In the genomic region with DNA sequence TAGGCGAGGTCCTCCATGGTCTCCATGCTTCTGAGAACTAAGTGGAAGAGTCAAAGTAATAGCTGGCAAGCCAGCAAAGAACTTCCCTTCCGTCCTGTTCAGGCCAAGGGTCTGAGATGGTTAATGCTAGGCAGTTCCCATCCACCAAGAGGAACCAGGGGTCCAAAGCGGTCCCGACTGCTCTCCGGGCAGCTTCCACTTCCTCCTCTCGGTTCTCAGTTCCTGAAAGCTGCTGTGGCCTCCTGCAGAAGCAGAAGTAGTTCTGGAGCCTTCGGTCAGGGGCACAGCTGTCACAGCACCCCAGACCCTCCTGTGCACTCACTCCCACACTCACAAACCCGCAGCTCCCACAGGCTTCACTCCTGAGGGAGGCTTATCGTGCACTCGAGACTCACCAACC, we compare ENCODE assay signal across 9 mouse cellular contexts. TPM values are rescaled to one million over a fixed set of nuclear protein-coding genes. Genes with fewer than 3 reads are reported as not detected.
A peak's percentile ranks its signal among the peaks of the same experiment; 100 is the strongest.
DNase-seq lines count a peak whose midpoint lies in the region; ATAC-seq and TF ChIP-seq lines count a peak whose summit lies in the region.
"Had no signal": no experiment of that assay in that cellular context is flagged by ENCODE, and none has a peak within 500 bp of the region (broad histone marks: within the 10 kb centered on the region; RNA-seq: fewer than 3 reads in every experiment).

No protein-coding gene starts in this region.

- H3K27me3 ChIP-seq in kidney, adult 2 months (replicated peaks; ENCODE audit: control insufficient read depth, insufficient read depth, low read length): no peaks in the 10 kb centered on the region
- no peaks in the 10 kb centered on the region for H3K27me3 ChIP-seq in kidney, embryonic 14.5 days (ENCODE audit: control insufficient read depth, insufficient read depth, low read length)
- H3K27me3 ChIP-seq: limb, embryonic 13.5 days had no signal

- TF ChIP-seq POLR2A in kidney, adult 2 months (IDR thresholded peaks at IDR 0.05; ENCODE audit: low read depth, low read length): no peak

- H3K4me2 ChIP-seq in kidney, embryonic 14.5 days (replicated peaks; ENCODE audit: low read depth, low read length): no peak overlapping the region
- H3K4me2 ChIP-seq: limb, embryonic 13.5 days had no signal

- H3K27ac ChIP-seq in kidney, adult 2 months (ENCODE audit: insufficient read depth, low read depth, low read length): no peak overlapping the region
- H3K27ac ChIP-seq in kidney, embryonic 14.5 days (ENCODE audit: low read depth, low read length): no peak overlapping the region
- H3K27ac ChIP-seq: limb, embryonic 13.5 days had no signal

- no peak for ATAC-seq in kidney, embryonic 14.5 days (ENCODE audit: low FRiP score, low TSS enrichment)
- ATAC-seq in neutrophil, adult 5-6 weeks (ENCODE audit: extremely low read depth, insufficient number of reproducible peaks, low FRiP score, poor library complexity, severe bottlenecking): peak; percentile 99

- H3K9me3 ChIP-seq in kidney, embryonic 14.5 days (ENCODE audit: control insufficient read depth, low read length): no peaks in the 10 kb centered on the region
- H3K9me3 ChIP-seq: limb, embryonic 13.5 days had no signal

- WGBS in kidney, adult 2 months: 47% methylated on average over 10 of the region's 10 CpGs
- 56% methylated on average over 10 of the region's 10 CpGs for WGBS in kidney, embryonic 14.5 days

- no peaks in the 10 kb centered on the region for H3K4me1 ChIP-seq in kidney, adult 2 months (ENCODE audit: control insufficient read depth, insufficient read depth, low read length)
- H3K4me1 ChIP-seq in kidney, embryonic 14.5 days (ENCODE audit: control insufficient read depth, insufficient read depth, low read length): no peaks in the 10 kb centered on the region

- peak; percentile 27 for DNase-seq in kidney, adult 2 months
- DNase-seq in MEL-GATA-1-ER (ENCODE audit: extremely low read depth, low read depth) (peak; percentile 66), liver (peak; percentile 44)
- DNase-seq in neural tube, embryonic 10.5 days (ENCODE audit: extremely low spot score, low spot score): no peak
- no peak for DNase-seq in cerebellum, adult 18-20 months
- no peak for DNase-seq in c-Kit-positive CD71-positive TER-119-positive erythroid progenitor cells, embryonic 14.5 days (ENCODE audit: low spot score)

- H3K9ac ChIP-seq in kidney, embryonic 14.5 days (ENCODE audit: low read depth, low read length): no peak overlapping the region
- H3K9ac ChIP-seq: limb, embryonic 13.5 days had no signal

- no peaks in the 10 kb centered on the region for H3K36me3 ChIP-seq in kidney, adult 2 months (ENCODE audit: control insufficient read depth, insufficient read depth, low read length)
- no peaks in the 10 kb centered on the region for H3K36me3 ChIP-seq in kidney, embryonic 14.5 days (ENCODE audit: control insufficient read depth, insufficient read depth, low read length)
- H3K36me3 ChIP-seq: limb, embryonic 13.5 days had no signal

- H3K4me3 ChIP-seq in kidney, adult 2 months (ENCODE audit: insufficient read depth, low read depth, low read length): no peak overlapping the region
- H3K4me3 ChIP-seq in kidney, embryonic 14.5 days (ENCODE audit: low read length): no peak overlapping the region
- H3K4me3 ChIP-seq: limb, embryonic 13.5 days had no signal

- TF ChIP-seq CTCF in kidney, adult 2 months (conservative IDR thresholded peaks at IDR 0.05; ENCODE audit: insufficient read depth, insufficient read length, low read depth, low read length): no peak

RNA-seq across cellular contexts. Expression of gene 4930426L09Rik, which starts 6.7 kb away (rescaled TPM):
- polyA plus RNA-seq in kidney, adult 2 months (2012; rRNA removed): 0.38 and 0.56 TPM in 2 replicates
- polyA plus RNA-seq in kidney, embryonic 14.5 days (2014; fragmentation: Nextera tagmentation; extraction: Ambion mirVana): 0.21 and 0.47 TPM in 2 replicates
- 3.1 and 3.7 TPM in 2 replicates for total RNA-seq in neutrophil, adult 5-6 weeks (2017)

RNA-seq across cellular contexts. Expression of gene Pip4k2a, which starts 6.9 kb away (rescaled TPM):
- polyA plus RNA-seq in kidney, adult 2 months (2012; rRNA removed): 5.6 and 7.1 TPM in 2 replicates
- polyA plus RNA-seq in kidney, embryonic 14.5 days (2014; fragmentation: Nextera tagmentation; extraction: Ambion mirVana): 10.1 and 14.3 TPM in 2 replicates
- 69.7 and 73.9 TPM in 2 replicates for total RNA-seq in neutrophil, adult 5-6 weeks (2017)

Comparison
In these comparisons a context has a peak if more than half of its experiments do, and no peak if none do; other contexts are left out.
1. DNase-seq: peak in kidney, adult 2 months (single experiment), MEL-GATA-1-ER (single experiment) and liver (single experiment); none in neural tube, embryonic 10.5 days (single experiment), cerebellum, adult 18-20 months (0 of 2) and c-Kit-positive CD71-positive TER-119-positive erythroid progenitor cells, embryonic 14.5 days (single experiment).